Mouse (Mus musculus): ENCODE measurements around the gene Snx9. TPM values are rescaled to one million over a fixed set of nuclear protein-coding genes. Genes with fewer than 3 reads are reported as not detected.

Gene Snx9
- polyA plus RNA-seq, 1 experiment from 2014 or later = 37.5 TPM

DNA sequence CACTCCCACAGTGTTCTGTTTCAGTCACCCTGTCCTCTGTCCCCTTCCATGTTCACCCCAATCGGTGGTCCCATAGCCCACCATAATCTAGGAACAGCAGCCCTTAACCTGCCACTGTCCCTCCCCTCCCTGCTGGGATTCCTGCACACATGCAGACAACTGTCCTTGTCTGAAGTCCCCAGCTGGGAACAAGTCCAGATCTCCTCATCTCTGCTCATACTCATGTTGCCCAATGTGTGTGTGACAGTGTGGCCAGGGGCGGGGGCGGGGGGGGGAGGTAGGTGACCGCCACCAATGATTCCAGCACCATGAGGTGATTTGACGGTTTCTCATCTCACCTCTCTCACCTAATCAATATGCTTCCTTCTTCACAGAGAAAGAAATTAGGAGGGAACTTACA, 117.1 kb downstream of the Snx9 start:
- no peak overlapping the region for H3K27ac ChIP-seq (replicated peaks; ENCODE audit: low read depth, low read length)
- no peak for ATAC-seq (ENCODE audit: low read depth)
- H3K27me3 ChIP-seq (replicated peaks; ENCODE audit: control insufficient read depth, insufficient read depth, low read length) = no peaks in the 10 kb centered on the region
- WGBS = 92% methylated on average over 5 of the region's 5 CpGs
- no peak overlapping the region for H3K4me2 ChIP-seq (ENCODE audit: low read depth, low read length)
- DNase-seq (ENCODE audit: low spot score) = no peak
- H3K36me3 ChIP-seq (ENCODE audit: control insufficient read depth, insufficient read depth, low read length) = no peaks in the 10 kb centered on the region
- H3K4me1 ChIP-seq (ENCODE audit: control insufficient read depth, insufficient read depth, low read length) = peaks cover 10% of the 10 kb centered on the region
- no peak overlapping the region for H3K9ac ChIP-seq (ENCODE audit: low read depth, low read length)
- H3K9me3 ChIP-seq (ENCODE audit: control insufficient read depth, low read length) = no peaks in the 10 kb centered on the region
- H3K4me3 ChIP-seq (ENCODE audit: low read depth, low read length) = no peak overlapping the region

DNA sequence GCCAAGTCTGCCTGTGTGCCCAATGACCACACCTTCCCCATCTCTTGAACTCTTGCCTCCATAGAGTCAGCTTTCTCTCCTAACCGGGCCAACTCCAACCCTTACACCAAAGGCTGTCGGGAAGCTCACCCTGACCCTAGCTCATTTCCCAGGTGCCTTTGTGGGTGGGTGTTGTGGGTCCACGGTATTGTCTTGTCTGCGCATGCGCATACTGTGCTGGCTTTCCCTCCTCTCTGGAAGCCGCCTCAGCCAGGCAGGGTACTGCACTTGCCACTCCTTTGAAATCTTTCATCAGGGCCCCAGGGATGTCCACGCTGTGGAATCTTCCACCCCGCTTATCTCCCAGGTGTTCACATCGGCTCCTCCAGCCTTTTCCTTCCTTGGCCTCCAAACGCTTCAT, 117.5 kb downstream of the Snx9 start:
- 0 out of 2 replicates have a peak overlapping the region, but pooled peaks have one; percentile 30 for H3K9ac ChIP-seq (ENCODE audit: low read depth, low read length)
- no peaks in the 10 kb centered on the region for H3K36me3 ChIP-seq (ENCODE audit: control insufficient read depth, insufficient read depth, low read length)
- ATAC-seq (ENCODE audit: low read depth) (no peak), DNase-seq (ENCODE audit: low spot score) (no peak)
- peak overlapping the region; percentile 35; the same call in 1 of the 2 replicates for H3K27ac ChIP-seq (replicated peaks; ENCODE audit: low read depth, low read length)
- 75% methylated on average over 10 of the region's 10 CpGs for WGBS
- no peaks in the 10 kb centered on the region for H3K9me3 ChIP-seq (ENCODE audit: control insufficient read depth, low read length)
- no peak overlapping the region for H3K4me3 ChIP-seq (ENCODE audit: low read depth, low read length)
- H3K27me3 ChIP-seq (replicated peaks; ENCODE audit: control insufficient read depth, insufficient read depth, low read length) = no peaks in the 10 kb centered on the region
- H3K4me1 ChIP-seq (ENCODE audit: control insufficient read depth, insufficient read depth, low read length) = peaks cover 10% of the 10 kb centered on the region
- 0 out of 2 replicates have a peak overlapping the region, but pooled peaks have one; percentile 23 for H3K4me2 ChIP-seq (ENCODE audit: low read depth, low read length)

DNA sequence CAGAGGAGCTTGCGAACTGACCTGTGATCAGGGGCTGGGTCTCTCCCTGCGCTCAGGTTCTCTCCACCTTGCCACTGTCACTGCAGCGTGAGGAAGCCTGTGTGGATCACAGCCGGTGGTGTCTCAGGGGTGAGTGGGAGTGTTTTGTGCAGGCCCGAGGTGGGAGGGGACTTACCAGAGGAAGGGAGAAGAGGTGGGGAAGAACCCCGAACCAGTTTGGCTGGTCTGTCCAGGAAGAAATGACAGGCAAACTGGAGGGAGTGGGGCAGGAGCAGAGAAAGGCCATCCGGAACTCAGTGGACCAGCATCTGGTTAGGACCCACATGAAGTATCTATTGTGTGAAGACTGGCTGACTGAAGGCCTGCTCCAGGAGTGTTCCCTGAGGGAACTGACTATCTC, 118.0 kb downstream of the Snx9 start:
- ATAC-seq (ENCODE audit: low read depth) = peak; percentile 64; the same call in 1 of the 2 replicates
- peak overlapping the region; percentile 30; the same call in 1 of the 2 replicates for H3K9ac ChIP-seq (ENCODE audit: low read depth, low read length)
- no peak overlapping the region for H3K4me3 ChIP-seq (ENCODE audit: low read depth, low read length)
- H3K9me3 ChIP-seq (ENCODE audit: control insufficient read depth, low read length) = no peaks in the 10 kb centered on the region
- DNase-seq (ENCODE audit: low spot score) = peak; percentile 73
- H3K27me3 ChIP-seq (replicated peaks; ENCODE audit: control insufficient read depth, insufficient read depth, low read length) = no peaks in the 10 kb centered on the region
- H3K4me2 ChIP-seq (ENCODE audit: low read depth, low read length) = 0 out of 2 replicates have a peak overlapping the region, but pooled peaks have one; percentile 23
- H3K27ac ChIP-seq (replicated peaks; ENCODE audit: low read depth, low read length) = peak overlapping the region; percentile 35
- peaks cover 10% of the 10 kb centered on the region for H3K4me1 ChIP-seq (ENCODE audit: control insufficient read depth, insufficient read depth, low read length)
- 57% methylated on average over 7 of the region's 7 CpGs for WGBS
- H3K36me3 ChIP-seq (ENCODE audit: control insufficient read depth, insufficient read depth, low read length) = no peaks in the 10 kb centered on the region

DNA sequence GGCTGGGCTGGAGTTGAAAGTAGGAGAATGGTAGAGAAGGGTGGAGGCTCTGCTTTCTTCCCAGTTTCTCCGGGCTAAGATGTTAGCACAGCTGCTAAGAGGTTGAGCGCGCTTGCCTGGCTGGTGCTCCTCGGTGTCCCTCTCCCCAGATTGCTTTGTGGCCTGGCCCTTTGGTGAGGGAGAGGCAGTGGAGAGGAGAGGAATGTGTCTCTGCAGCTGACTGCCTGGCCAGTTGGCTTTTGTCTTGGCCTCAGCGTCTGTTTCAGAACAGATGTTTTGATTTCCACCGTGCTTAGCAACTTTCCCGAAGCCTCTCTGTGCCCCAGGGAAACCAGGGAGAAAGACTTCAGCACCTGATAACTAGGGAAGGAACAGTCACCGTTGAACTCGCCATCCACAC, 118.7 kb downstream of the Snx9 start:
- H3K27ac ChIP-seq (replicated peaks; ENCODE audit: low read depth, low read length) = peak overlapping the region; percentile 35
- peak; percentile 65; the same call in 1 of the 2 replicates for ATAC-seq (ENCODE audit: low read depth)

DNA sequence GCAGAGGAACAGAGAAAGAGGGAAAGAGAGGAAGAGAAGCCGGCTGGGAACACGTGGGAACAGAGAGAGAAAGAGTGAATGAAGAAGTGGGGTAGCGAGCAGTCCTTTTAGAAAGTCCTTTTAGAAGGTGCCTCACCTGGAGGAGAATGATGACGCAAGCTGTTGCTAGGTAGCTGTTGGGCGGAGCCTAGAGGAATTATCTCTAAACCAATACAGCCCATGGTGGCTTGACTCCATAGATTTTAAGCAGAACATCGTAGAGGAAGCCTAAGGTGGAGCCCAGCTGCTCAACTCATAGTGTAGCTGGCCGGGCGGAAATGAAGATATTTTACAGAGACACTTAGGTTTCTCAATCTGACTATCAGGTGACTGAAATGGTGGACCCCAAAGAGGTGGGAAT, 122.6 kb downstream of the Snx9 start:
- H3K9ac ChIP-seq (ENCODE audit: low read depth, low read length) = no peak overlapping the region
- peaks cover 10% of the 10 kb centered on the region for H3K4me1 ChIP-seq (ENCODE audit: control insufficient read depth, insufficient read depth, low read length)
- DNase-seq (ENCODE audit: low spot score) (no peak), ATAC-seq (ENCODE audit: low read depth) (no peak)
- H3K27ac ChIP-seq (replicated peaks; ENCODE audit: low read depth, low read length) = no peak overlapping the region
- H3K36me3 ChIP-seq (ENCODE audit: control insufficient read depth, insufficient read depth, low read length) = no peaks in the 10 kb centered on the region
- no peaks in the 10 kb centered on the region for H3K9me3 ChIP-seq (ENCODE audit: control insufficient read depth, low read length)
- H3K4me3 ChIP-seq (ENCODE audit: low read depth, low read length) = no peak overlapping the region
- no peak overlapping the region for H3K4me2 ChIP-seq (ENCODE audit: low read depth, low read length)
- H3K27me3 ChIP-seq (replicated peaks; ENCODE audit: control insufficient read depth, insufficient read depth, low read length) = no peaks in the 10 kb centered on the region
- 92% methylated on average over 8 of the region's 8 CpGs for WGBS

More for the DNA sequence above, 118.7 kb downstream of the Snx9 start:
- peaks cover 10% of the 10 kb centered on the region for H3K4me1 ChIP-seq (ENCODE audit: control insufficient read depth, insufficient read depth, low read length)
- no peak overlapping the region for H3K4me2 ChIP-seq (ENCODE audit: low read depth, low read length)
- H3K36me3 ChIP-seq (ENCODE audit: control insufficient read depth, insufficient read depth, low read length) = no peaks in the 10 kb centered on the region
- H3K9me3 ChIP-seq (ENCODE audit: control insufficient read depth, low read length) = no peaks in the 10 kb centered on the region
- H3K9ac ChIP-seq (ENCODE audit: low read depth, low read length) = no peak overlapping the region
- DNase-seq (ENCODE audit: low spot score) = peak; percentile 66
- H3K4me3 ChIP-seq (ENCODE audit: low read depth, low read length) = no peak overlapping the region
- H3K27me3 ChIP-seq (replicated peaks; ENCODE audit: control insufficient read depth, insufficient read depth, low read length) = no peaks in the 10 kb centered on the region
- WGBS = 33% methylated on average over 9 of the region's 9 CpGs

DNA sequence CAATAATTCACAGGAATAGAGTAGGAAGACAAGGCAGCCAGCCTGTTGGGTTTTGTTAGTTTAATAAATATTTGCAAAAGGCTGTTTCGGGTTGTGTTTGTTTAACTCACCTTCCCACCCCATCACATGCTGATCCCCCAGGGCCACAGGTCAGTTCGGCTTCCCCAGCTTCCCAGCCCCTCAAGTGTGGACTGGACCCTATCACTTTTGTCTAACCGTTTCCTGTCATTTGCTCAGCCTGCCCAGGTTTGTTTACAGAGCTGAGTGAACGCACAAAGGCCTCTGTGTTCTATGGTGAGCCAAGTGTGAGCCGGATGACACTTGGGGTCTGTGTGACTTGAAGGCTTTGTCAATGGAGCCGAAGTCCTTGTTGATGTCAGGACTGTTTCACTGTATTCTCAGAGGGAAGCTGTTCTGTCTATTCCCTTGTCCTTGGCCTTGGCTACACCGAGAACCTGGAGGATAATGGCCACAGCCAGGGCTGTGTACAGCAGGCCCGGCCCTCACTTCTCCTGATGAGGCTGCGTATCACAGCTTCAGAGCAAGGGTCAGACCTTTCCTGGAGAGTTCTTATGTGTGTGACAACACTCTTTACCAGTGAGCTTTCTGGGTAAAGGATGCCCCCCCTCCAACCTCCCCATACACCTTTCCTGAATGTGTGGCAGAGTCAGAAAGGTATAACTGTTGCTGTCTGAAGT, 124.1 kb downstream of the Snx9 start:
- Histone ChIP-seq H3K27ac (replicated peaks; ENCODE audit: low read depth, low read length) (no peak overlapping the region), H3K27me3 (replicated peaks; ENCODE audit: control insufficient read depth, insufficient read depth, low read length) (no peaks in the 10 kb centered on the region), H3K9ac (ENCODE audit: low read depth, low read length) (no peak overlapping the region), H3K4me1 (ENCODE audit: control insufficient read depth, insufficient read depth, low read length) (peaks cover 4% of the 10 kb centered on the region), H3K4me2 (ENCODE audit: low read depth, low read length) (no peak overlapping the region), H3K36me3 (ENCODE audit: control insufficient read depth, insufficient read depth, low read length) (no peaks in the 10 kb centered on the region), H3K4me3 (ENCODE audit: low read depth, low read length) (no peak overlapping the region), H3K9me3 (ENCODE audit: control insufficient read depth, low read length) (no peaks in the 10 kb centered on the region)
- DNase-seq (ENCODE audit: low spot score) (no peak), ATAC-seq (ENCODE audit: low read depth) (no peak)
- 43% methylated on average over 9 of the region's 9 CpGs for WGBS

DNA sequence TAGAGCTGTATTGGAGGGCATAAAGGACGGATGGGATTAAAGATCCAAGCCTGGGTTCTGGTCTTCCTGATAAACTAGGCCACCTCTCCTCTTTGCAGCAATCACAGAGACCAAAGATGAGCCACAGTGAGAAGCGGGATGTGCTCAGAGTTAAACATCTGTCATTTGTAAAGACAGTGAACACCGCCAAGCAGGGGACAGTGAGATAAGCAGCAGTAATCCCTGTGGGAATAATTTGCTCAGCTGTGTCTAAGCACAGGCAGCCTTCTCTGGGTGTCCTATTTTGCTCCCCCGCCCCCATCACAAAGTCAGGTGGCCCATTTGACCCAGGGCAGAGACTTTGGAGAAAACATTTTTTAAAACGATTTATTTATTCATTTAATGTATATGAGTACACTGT, 125.6 kb downstream of the Snx9 start:
- ATAC-seq (ENCODE audit: low read depth) = no peak
- 80% methylated on average over 5 of the region's 5 CpGs for WGBS

DNA sequence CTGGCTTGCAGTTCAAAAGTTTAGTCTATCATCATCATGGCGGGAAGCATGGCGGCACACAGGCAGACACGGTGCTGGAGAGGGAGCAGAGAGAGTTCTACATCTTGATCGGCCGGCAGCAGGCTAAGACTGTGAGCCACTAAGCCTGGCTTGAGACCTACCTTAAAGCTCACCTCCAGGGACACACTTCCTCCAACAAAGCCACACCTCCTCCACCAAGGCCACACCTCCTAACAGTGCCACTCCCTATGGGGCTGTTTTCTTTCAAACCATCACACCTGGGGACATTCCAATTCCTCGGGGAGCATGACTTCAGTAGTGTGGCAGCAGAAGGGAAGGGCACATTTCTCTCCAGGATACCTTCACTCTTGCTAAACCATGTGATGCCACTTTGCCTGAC, 127.4 kb downstream of the Snx9 start:
- ATAC-seq (ENCODE audit: low read depth) = no peak; the same call in 1 of the 2 replicates
- DNase-seq (ENCODE audit: low spot score) = no peak
- no peaks in the 10 kb centered on the region for H3K27me3 ChIP-seq (replicated peaks; ENCODE audit: control insufficient read depth, insufficient read depth, low read length)
- no peaks in the 10 kb centered on the region for H3K36me3 ChIP-seq (ENCODE audit: control insufficient read depth, insufficient read depth, low read length)
- no peak overlapping the region for H3K9ac ChIP-seq (ENCODE audit: low read depth, low read length)
- H3K27ac ChIP-seq (replicated peaks; ENCODE audit: low read depth, low read length) = no peak overlapping the region
- no peaks in the 10 kb centered on the region for H3K4me1 ChIP-seq (ENCODE audit: control insufficient read depth, insufficient read depth, low read length)
- no peak overlapping the region for H3K4me2 ChIP-seq (ENCODE audit: low read depth, low read length)
- H3K9me3 ChIP-seq (ENCODE audit: control insufficient read depth, low read length) = no peaks in the 10 kb centered on the region
- no peak overlapping the region for H3K4me3 ChIP-seq (ENCODE audit: low read depth, low read length)
- WGBS = 55% methylated on average over 6 of the region's 6 CpGs

More for the DNA sequence above, 125.6 kb downstream of the Snx9 start:
- Histone ChIP-seq H3K36me3 (ENCODE audit: control insufficient read depth, insufficient read depth, low read length) (no peaks in the 10 kb centered on the region), H3K4me1 (ENCODE audit: control insufficient read depth, insufficient read depth, low read length) (no peaks in the 10 kb centered on the region), H3K4me3 (ENCODE audit: low read depth, low read length) (no peak overlapping the region), H3K27me3 (replicated peaks; ENCODE audit: control insufficient read depth, insufficient read depth, low read length) (no peaks in the 10 kb centered on the region), H3K9ac (ENCODE audit: low read depth, low read length) (no peak overlapping the region), H3K9me3 (ENCODE audit: control insufficient read depth, low read length) (no peaks in the 10 kb centered on the region), H3K27ac (replicated peaks; ENCODE audit: low read depth, low read length) (no peak overlapping the region), H3K4me2 (ENCODE audit: low read depth, low read length) (no peak overlapping the region)
- DNase-seq (ENCODE audit: low spot score) = no peak

DNA sequence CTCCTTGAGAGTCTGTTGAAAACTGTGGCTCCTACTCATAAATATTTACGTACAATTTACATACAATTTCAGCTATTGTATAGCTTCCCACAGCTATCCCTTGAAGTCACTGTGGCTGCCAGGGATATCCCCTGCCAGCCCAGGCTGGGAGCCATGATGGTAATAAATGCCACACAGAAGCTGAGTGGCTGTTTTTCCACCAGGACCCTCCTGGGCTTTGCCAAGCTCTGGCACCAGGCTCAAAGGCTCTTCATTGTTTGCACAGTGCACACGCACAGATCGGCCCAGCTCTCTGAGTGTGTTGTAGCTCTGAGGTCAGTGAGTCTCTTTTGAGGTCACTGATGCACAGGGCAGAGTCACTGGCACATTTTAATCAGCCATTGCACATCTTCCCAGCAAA, 128.1 kb downstream of the Snx9 start:
- H3K4me1 ChIP-seq (ENCODE audit: control insufficient read depth, insufficient read depth, low read length) = no peaks in the 10 kb centered on the region
- H3K27me3 ChIP-seq (replicated peaks; ENCODE audit: control insufficient read depth, insufficient read depth, low read length) = no peaks in the 10 kb centered on the region
- no peak overlapping the region for H3K4me2 ChIP-seq (ENCODE audit: low read depth, low read length)
- H3K4me3 ChIP-seq (ENCODE audit: low read depth, low read length) = no peak overlapping the region
- no peaks in the 10 kb centered on the region for H3K36me3 ChIP-seq (ENCODE audit: control insufficient read depth, insufficient read depth, low read length)
- H3K27ac ChIP-seq (replicated peaks; ENCODE audit: low read depth, low read length) = no peak overlapping the region
- no peak for DNase-seq (ENCODE audit: low spot score)
- no peak for ATAC-seq (ENCODE audit: low read depth)
- no peak overlapping the region for H3K9ac ChIP-seq (ENCODE audit: low read depth, low read length)
- WGBS = 73% methylated on average over 3 of the region's 3 CpGs
- H3K9me3 ChIP-seq (ENCODE audit: control insufficient read depth, low read length) = no peaks in the 10 kb centered on the region
